Mouse (Mus musculus) heart, embryonic 12.5 days (tissue): ENCODE results near the gene Gm29094. TPM values are rescaled to one million over a fixed set of nuclear protein-coding genes. Genes with fewer than 3 reads are reported as not detected.
A peak's percentile ranks its signal among the peaks of the same experiment; 100 is the strongest.
"Not testable (repeated sequence)": the region's sequence is repeated elsewhere in the genome, so short reads cannot be mapped to it uniquely, and the experiment has no call there.

Experiments used
- ATAC-seq: fragments of 200-750 bp; cut with Nextera tagmentation; 2 replicates; pipeline ENCODE4 v1.8.0; 2017; ENCODE audit warnings: moderate TSS enrichment, moderate library complexity; ENCODE audit not compliant: insufficient number of reproducible peaks, low FRiP score
- H3K27ac ChIP-seq: fragments of 300-500 bp; sonication (generic); 2 replicates; pipeline ENCODE4 v1.5.1; 2016; ENCODE audit warnings: mild to moderate bottlenecking, moderate library complexity; ENCODE audit not compliant: poor library complexity, severe bottlenecking
- H3K27me3 ChIP-seq: fragments of 300-500 bp; sonication (generic); replicated peaks from 2 replicates; pipeline ENCODE4 v1.6.1; 2016; ENCODE audit warnings: mild to moderate bottlenecking, moderate library complexity
- H3K36me3 ChIP-seq: fragments of 300-500 bp; sonication (generic); 2 replicates; pipeline ENCODE4 v1.6.1; 2016; ENCODE audit warnings: mild to moderate bottlenecking, moderate library complexity
- H3K4me1 ChIP-seq: fragments of 300-500 bp; sonication (generic); replicated peaks from 2 replicates; pipeline ENCODE4 v1.6.1; 2016; ENCODE audit warnings: mild to moderate bottlenecking
- H3K4me2 ChIP-seq: fragments of 300-500 bp; sonication (generic); 2 replicates; pipeline ENCODE4 v1.6.1; 2016; ENCODE audit warnings: mild to moderate bottlenecking, moderate library complexity
- H3K4me3 ChIP-seq: fragments of 300-500 bp; sonication (generic); 2 replicates; pipeline ENCODE4 v1.5.1; 2016; ENCODE audit warnings: mild to moderate bottlenecking
- H3K9ac ChIP-seq: fragments of 300-500 bp; sonication (generic); 2 replicates; pipeline ENCODE4 v1.6.1; 2016; ENCODE audit warnings: mild to moderate bottlenecking, moderate library complexity
- H3K9me3 ChIP-seq: fragments of 300-500 bp; sonication (generic); replicated peaks from 2 replicates; pipeline ENCODE4 v1.6.1; 2016; ENCODE audit warnings: mild to moderate bottlenecking, moderate library complexity
- WGBS: fragments of 180-500 bp; shearing (Covaris S2); methylation state at CpG from one replicate; pipeline ENCODE4 v1.1.7; 2016; 5-methylcytosine and 5-hydroxymethylcytosine counted together
- polyA plus RNA-seq: library from polyadenylated mRNA; unstranded; fragments of >200 nt; fragmentation: Nextera tagmentation; extraction: Ambion mirVana; gene quantifications from 2 replicates; pipeline ENCODE4 v1.2.1, GENCODE M21; 2016

Gm29094 gene
- 0.51 TPM in 1 of 2 replicates, not detected in the other for polyA plus RNA-seq

GRCm38 (mm10) chr9:89198969-89199416, at the start of gene Gm29094, which contains the start of gene Bcl2a1b:
Gene Gm29094, plus strand, starts transcription at chr9:89199379.
Gene Bcl2a1b, plus strand, starts transcription at chr9:89199209.
- H3K4me1 ChIP-seq, H3K9me3 ChIP-seq, ATAC-seq, H3K9ac ChIP-seq, H3K27ac ChIP-seq, H3K27me3 ChIP-seq, H3K4me3 ChIP-seq, H3K4me2 ChIP-seq, H3K36me3 ChIP-seq: not testable (repeated sequence)
- 67% methylated on average over 5 of the region's 5 CpGs for WGBS

DNA sequence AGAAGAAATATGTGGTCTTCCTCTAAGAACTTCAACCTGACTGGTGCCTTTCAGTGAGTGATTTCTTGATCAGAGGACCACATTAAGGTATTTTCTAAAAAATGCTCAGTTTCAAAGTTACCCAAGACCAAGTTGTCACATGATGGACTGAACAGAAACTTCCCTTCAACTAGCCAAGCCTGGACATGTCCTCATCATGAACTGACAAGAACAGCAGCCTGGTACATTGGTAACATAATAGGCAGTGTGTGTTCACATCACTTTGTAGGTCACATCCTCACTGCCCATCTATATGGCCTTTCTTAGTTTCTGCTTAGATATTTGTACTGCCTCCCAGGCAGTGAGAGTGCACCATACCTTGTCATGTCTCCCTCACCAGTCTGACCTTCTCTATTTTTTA, 26.6 kb upstream of the Gm29094 start:
- H3K27me3 ChIP-seq, H3K4me3 ChIP-seq, ATAC-seq, H3K4me2 ChIP-seq, H3K36me3 ChIP-seq, H3K27ac ChIP-seq, H3K9me3 ChIP-seq, H3K4me1 ChIP-seq, H3K9ac ChIP-seq: not testable (repeated sequence)

- ATAC-seq, H3K27me3 ChIP-seq, H3K4me2 ChIP-seq, H3K9ac ChIP-seq, H3K27ac ChIP-seq, H3K4me1 ChIP-seq, H3K4me3 ChIP-seq, H3K36me3 ChIP-seq, H3K9me3 ChIP-seq: not testable (repeated sequence)
- 27% methylated on average over 2 of the region's 3 CpGs for WGBS
Measured at GRCm38 (mm10) chr9:89178833-89179232, 20.3 kb upstream of the Gm29094 start.

DNA sequence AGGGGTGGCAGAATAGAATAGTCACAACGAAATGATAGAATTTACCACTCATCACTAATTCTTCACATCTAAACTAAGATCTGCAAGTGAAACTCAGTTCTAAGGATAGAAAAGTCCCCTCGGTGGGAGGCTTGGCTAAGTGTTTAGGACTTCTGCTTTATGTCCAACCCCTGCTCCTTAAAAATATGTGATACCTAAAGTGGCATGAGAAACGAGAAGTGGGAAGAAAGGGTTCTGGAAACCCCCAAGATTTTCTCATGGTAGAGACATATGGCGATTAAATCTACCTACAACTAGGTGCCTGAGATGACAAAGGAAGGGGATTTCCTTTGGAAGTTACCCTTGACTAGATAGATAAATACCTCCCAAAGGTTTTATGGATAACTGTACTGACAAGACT, 19.7 kb upstream of the Gm29094 start:
- not testable (repeated sequence) for H3K36me3 ChIP-seq, H3K9ac ChIP-seq, H3K4me1 ChIP-seq, H3K9me3 ChIP-seq, H3K27ac ChIP-seq, H3K4me2 ChIP-seq, ATAC-seq, H3K4me3 ChIP-seq, H3K27me3 ChIP-seq
- WGBS: 68% methylated on average over 4 of the region's 4 CpGs

- WGBS: 69% methylated on average over 15 of the region's 15 CpGs
Measured at GRCm38 (mm10) chr9:89187006-89187405, 12.2 kb upstream of the Gm29094 start.

DNA sequence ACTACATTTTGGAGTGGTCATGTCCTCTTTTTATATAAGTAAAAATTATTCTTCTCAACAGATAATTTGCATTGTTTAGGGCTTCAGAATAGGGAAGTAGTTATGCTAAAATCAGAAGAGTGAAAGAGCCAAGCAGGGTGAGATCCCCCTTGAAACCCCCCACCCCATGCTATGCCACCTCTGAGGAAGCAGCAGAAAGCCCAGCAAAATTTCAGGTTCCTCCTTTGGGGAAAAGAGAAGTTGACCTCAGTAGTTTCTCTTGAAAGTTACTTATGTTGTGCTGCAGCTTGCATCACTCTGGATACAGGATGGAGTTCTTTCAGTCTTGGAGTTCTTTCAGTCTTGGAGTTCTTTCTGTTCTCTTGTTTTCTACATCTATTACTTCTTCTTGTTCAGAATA, 3.7 kb upstream of the Gm29094 start:
- not testable (repeated sequence) for H3K9me3 ChIP-seq, H3K27ac ChIP-seq, ATAC-seq, H3K27me3 ChIP-seq, H3K4me3 ChIP-seq, H3K9ac ChIP-seq, H3K4me1 ChIP-seq, H3K36me3 ChIP-seq, H3K4me2 ChIP-seq

More at GRCm38 (mm10) chr9:89187006-89187405, 12.2 kb upstream of the Gm29094 start:
- H3K27me3 ChIP-seq, H3K9me3 ChIP-seq, H3K4me1 ChIP-seq, H3K36me3 ChIP-seq, H3K9ac ChIP-seq, H3K27ac ChIP-seq, H3K4me3 ChIP-seq, H3K4me2 ChIP-seq, ATAC-seq: not testable (repeated sequence)

DNA sequence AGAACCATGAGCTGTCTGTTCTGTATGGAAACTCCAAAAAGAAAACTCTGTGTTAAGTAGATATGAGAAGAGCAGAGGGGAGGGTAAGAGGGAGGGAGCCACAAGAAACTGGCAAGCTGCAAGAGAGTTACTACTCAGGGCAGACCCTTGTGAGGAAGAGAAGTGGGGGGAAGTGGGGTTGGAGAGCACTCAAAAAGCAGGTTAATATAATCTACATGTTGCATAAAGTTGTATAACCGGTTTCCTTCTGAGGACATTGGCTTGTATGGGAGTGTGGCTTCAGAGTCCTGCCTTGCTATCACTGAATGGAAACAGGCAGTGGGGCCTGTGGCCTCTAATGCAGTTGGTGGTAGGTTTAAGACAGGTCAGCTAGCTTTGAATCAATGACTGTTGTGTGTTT, 1.7 kb upstream of the Gm29094 start:
- H3K27ac ChIP-seq, H3K4me3 ChIP-seq, H3K4me2 ChIP-seq, H3K4me1 ChIP-seq, ATAC-seq, H3K27me3 ChIP-seq, H3K36me3 ChIP-seq, H3K9ac ChIP-seq, H3K9me3 ChIP-seq: not testable (repeated sequence)
- WGBS: 76% methylated on average over 1 of the region's 1 CpGs

GRCm38 (mm10) chr9:89198349-89198748, 830 bp upstream of the Gm29094 start:
- not testable (repeated sequence) for H3K36me3 ChIP-seq, H3K9me3 ChIP-seq, ATAC-seq, H3K4me2 ChIP-seq, H3K4me3 ChIP-seq, H3K27me3 ChIP-seq, H3K9ac ChIP-seq, H3K4me1 ChIP-seq, H3K27ac ChIP-seq
- WGBS: 83% methylated on average over 3 of the region's 3 CpGs

DNA sequence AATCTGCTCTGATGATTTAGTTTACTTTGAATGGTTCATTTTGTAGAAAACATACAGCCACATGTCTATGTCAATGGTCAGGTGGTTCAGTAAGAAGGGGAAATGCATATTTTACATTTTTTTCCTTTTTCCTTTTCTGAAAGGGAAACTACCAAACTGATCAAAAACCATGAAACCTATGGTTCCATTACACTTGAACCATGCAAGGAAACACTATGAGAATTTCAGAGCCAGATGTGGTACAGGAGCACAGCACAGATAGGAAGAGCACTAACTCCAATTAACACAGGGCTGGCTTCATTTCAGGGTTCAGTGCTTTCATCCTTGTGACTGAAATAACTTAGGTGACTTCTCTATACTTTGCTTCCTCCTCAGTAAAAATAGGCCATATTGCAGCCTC, 3.1 kb downstream of the Gm29094 start:
- H3K27me3 ChIP-seq, H3K27ac ChIP-seq, H3K4me2 ChIP-seq, H3K9ac ChIP-seq, H3K4me1 ChIP-seq, ATAC-seq, H3K36me3 ChIP-seq, H3K4me3 ChIP-seq, H3K9me3 ChIP-seq: not testable (repeated sequence)

DNA sequence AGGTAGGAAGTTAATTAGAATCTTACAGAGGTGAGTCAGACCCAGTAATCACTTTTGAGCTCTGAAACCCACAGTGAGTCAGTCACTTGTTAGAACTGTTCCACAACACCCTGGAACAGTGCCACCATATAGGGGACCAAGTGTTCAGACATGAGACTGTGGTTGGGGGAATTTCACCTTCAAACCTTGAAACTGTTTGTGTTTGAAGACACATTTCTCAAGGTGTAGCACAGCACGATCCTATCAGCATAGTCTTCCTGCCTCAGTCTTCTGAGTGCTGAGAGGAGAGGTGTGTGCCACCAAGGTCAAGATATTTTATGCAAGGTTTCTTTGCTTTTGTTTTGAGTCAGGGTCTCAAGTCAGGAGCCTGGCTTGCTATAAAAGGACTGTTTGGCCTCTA, 9.8 kb downstream of the Gm29094 start:
- not testable (repeated sequence) for H3K4me2 ChIP-seq, H3K9ac ChIP-seq, H3K4me1 ChIP-seq, H3K4me3 ChIP-seq, H3K36me3 ChIP-seq, H3K9me3 ChIP-seq, H3K27me3 ChIP-seq, H3K27ac ChIP-seq, ATAC-seq
- 50% methylated on average over 1 of the region's 1 CpGs for WGBS

DNA sequence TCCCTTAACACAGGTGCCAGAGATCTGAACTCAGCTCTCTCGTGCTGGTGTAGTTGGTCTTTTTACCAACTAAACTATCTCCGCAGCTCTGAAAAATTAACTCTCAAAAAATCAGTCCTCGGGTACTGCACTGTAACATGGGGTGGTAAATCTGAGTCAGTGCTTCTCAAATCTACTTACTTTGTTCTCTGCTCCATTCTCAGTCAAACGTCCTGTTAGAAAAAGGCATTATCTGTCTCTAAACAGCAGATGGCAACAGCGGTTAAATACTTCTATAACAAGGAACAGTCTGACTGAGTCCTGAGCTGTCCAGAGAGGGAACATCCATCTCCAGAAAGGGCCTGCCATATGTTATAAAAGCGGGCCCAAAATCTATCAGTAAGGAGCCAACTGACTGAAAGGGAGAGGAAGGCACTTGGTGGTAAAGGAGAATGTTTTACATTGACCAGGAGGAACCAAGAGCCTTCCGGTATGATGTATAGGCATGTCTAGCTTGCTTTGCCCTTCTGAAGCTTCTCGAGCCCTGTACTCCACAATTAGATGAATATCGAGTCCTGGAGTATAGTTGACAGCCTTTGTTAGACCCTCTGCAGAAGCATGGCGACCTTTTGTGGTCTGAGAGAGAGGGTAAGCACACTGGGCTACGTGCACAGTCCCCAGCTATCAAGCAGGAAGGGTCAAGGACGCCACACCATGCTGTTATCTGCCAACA, 11.3 kb downstream of the Gm29094 start, which contains the start of gene Mthfs:
Mthfs (plus strand) TSS at position 324 of the 712 bp plus-strand sequence.
- Histone ChIP-seq H3K27ac (peak within 1 kb of the TSS; percentile 78), H3K4me3 (peak within 1 kb of the TSS; percentile 44), H3K9ac (0 out of 2 replicates have a peak within 1 kb of the TSS, but pooled peaks have one; percentile 48), H3K4me2 (peak within 1 kb of the TSS; percentile 62)
- not testable (repeated sequence) for H3K4me1 ChIP-seq, H3K27me3 ChIP-seq, H3K9me3 ChIP-seq, H3K36me3 ChIP-seq
- peak; percentile 69 for ATAC-seq
- 25% methylated on average over 9 of the region's 12 CpGs for WGBS
